Mouse (Mus musculus): ENCODE results near the gene Batf3. TPM values are rescaled to one million over a fixed set of nuclear protein-coding genes. Genes with fewer than 3 reads are reported as not detected.

Batf3 gene
- polyA plus RNA-seq, 1 experiment from 2014 or later = 3.0 TPM

DNA sequence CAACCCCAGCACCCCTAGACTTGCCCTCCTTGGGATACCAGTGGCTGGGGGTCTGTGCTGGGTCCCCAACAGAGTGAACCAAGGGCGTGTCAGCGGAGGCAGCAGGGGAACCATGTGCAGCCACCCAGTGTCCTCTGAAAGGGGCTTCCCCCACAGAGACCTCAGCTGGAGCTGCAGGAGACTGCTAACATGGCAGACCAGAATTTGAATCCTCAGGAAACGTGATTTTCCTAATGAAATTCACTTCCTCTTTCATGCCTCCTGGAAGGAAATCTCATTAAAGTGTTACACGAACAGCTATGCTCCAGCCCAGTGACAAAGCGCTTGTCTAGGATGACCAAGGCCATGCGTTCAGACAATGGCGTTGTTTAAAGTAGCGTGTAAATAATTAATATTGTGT lies 10.7 kb upstream of the Batf3 start:
- H3K36me3 ChIP-seq (ENCODE audit: control insufficient read depth, insufficient read depth, low read length) = peaks cover 35% of the 10 kb centered on the region
- 78% methylated on average over 8 of the region's 8 CpGs for WGBS
- no peak for ATAC-seq (ENCODE audit: insufficient number of reproducible peaks, insufficient read depth, low FRiP score, low read depth)
- H3K27me3 ChIP-seq (ENCODE audit: control insufficient read depth, insufficient read depth, low read length) = no peaks in the 10 kb centered on the region
- H3K4me2 ChIP-seq (ENCODE audit: low read length) = no peak overlapping the region
- H3K9ac ChIP-seq (ENCODE audit: low read length) = no peak overlapping the region
- no peak overlapping the region for H3K4me3 ChIP-seq (ENCODE audit: control insufficient read depth in 1 of 2, insufficient read depth in 1 of 2, low read depth in 1 of 2, low read length in 2 of 2)
- peaks cover 4 to 7% of the 10 kb centered on the region in 2 experiments; a peak in 2 of 4 replicates for H3K4me1 ChIP-seq (ENCODE audit: control insufficient read depth in 2 of 2, insufficient read depth in 2 of 2, low read length in 2 of 2)
- H3K27ac ChIP-seq (replicated peaks in 1 of 2; ENCODE audit: control insufficient read depth in 1 of 2, insufficient read depth in 1 of 2, low read depth in 2 of 2, low read length in 2 of 2) = no peak overlapping the region
- no peaks in the 10 kb centered on the region for H3K9me3 ChIP-seq (ENCODE audit: control insufficient read depth, low read length)

DNA sequence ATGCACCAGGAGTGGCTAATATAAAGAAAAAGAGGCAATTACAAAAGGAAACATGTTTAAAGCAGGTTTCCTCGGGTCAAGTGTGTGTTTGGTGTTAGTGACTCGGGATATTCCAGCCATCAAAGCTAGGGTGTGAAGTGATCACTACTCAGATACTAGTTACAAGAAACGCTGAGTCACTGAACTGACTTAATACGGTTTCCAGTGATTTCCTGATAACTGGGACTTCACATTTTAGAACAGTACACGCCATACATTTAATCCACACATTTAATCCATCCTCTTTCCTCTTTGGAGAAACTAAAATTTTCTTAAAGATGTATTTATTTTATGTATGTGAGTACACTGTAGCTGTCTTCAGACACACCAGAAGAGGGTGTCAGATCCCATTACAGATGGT lies 9.7 kb upstream of the Batf3 start:
- ATAC-seq (ENCODE audit: insufficient number of reproducible peaks, insufficient read depth, low FRiP score, low read depth) = no peak
- no peaks in the 10 kb centered on the region for H3K27me3 ChIP-seq (ENCODE audit: control insufficient read depth, insufficient read depth, low read length)
- H3K9ac ChIP-seq (ENCODE audit: low read length) = no peak overlapping the region
- H3K4me1 ChIP-seq (ENCODE audit: control insufficient read depth in 2 of 2, insufficient read depth in 2 of 2, low read length in 2 of 2) = peaks cover 4 to 9% of the 10 kb centered on the region in 2 experiments; a peak in 3 of 4 replicates
- 81% methylated on average over 5 of the region's 5 CpGs for WGBS
- H3K9me3 ChIP-seq (ENCODE audit: control insufficient read depth, low read length) = no peaks in the 10 kb centered on the region
- H3K4me2 ChIP-seq (ENCODE audit: low read length) = no peak overlapping the region
- no peak overlapping the region for H3K4me3 ChIP-seq (ENCODE audit: control insufficient read depth in 1 of 2, insufficient read depth in 1 of 2, low read depth in 1 of 2, low read length in 2 of 2)
- no peak overlapping the region for H3K27ac ChIP-seq (replicated peaks in 1 of 2; ENCODE audit: control insufficient read depth in 1 of 2, insufficient read depth in 1 of 2, low read depth in 2 of 2, low read length in 2 of 2)
- H3K36me3 ChIP-seq (ENCODE audit: control insufficient read depth, insufficient read depth, low read length) = peaks cover 25% of the 10 kb centered on the region

DNA sequence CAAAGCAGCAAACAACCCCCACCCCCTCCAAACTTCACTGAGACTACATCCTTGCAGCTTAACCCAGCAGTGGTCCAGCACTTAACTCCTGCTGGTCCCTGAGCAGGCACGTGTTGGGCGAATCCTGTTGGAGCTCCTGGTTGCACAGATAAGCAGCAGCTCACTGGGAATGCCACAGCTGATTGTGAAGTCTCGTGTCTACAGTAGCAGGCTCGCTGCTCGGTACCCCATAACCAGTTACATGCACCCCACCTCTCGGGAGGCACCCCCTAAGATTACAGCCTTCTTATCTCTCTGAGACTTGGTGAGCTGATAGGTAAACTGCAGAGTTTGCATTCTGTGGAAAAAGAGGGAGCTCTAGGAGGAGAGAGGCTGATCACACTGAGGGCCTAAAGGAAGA lies 8.3 kb upstream of the Batf3 start:
- no peak overlapping the region for H3K4me2 ChIP-seq (ENCODE audit: low read length)
- H3K36me3 ChIP-seq (ENCODE audit: control insufficient read depth, insufficient read depth, low read length) = peaks cover 11% of the 10 kb centered on the region
- no peak overlapping the region for H3K27ac ChIP-seq (replicated peaks in 1 of 2; ENCODE audit: control insufficient read depth in 1 of 2, insufficient read depth in 1 of 2, low read depth in 2 of 2, low read length in 2 of 2)
- no peaks in the 10 kb centered on the region for H3K9me3 ChIP-seq (ENCODE audit: control insufficient read depth, low read length)
- no peaks in the 10 kb centered on the region for H3K27me3 ChIP-seq (ENCODE audit: control insufficient read depth, insufficient read depth, low read length)
- no peak overlapping the region; the same call in 1 of the 2 replicates for H3K9ac ChIP-seq (ENCODE audit: low read length)
- 18% methylated on average over 6 of the region's 6 CpGs for WGBS
- peaks cover 4 to 9% of the 10 kb centered on the region in 2 experiments; a peak in 3 of 4 replicates for H3K4me1 ChIP-seq (ENCODE audit: control insufficient read depth in 2 of 2, insufficient read depth in 2 of 2, low read length in 2 of 2)
- ATAC-seq (ENCODE audit: insufficient number of reproducible peaks, insufficient read depth, low FRiP score, low read depth) = no peak
- H3K4me3 ChIP-seq (ENCODE audit: control insufficient read depth in 1 of 2, insufficient read depth in 1 of 2, low read depth in 1 of 2, low read length in 2 of 2) = no peak overlapping the region

DNA sequence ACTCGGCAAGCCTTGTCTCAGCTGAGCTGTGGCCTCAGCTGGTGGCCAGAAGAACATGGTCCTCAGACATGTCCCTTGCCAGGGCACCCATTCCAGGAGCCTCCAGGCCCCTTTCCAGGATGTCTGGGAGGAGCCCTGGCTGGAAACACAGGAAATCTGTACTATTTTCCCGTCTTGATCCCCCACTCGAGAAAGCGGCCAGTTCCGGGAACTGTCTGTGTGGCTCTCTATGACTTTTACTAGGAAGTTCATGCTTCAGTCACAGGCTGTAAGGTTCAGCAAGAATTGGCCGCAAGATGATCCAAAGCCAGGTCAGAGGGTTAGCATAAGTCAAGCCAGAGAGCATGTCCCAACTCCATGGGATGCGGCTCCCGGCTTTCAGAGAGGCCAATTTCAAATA lies 5.6 kb upstream of the Batf3 start:
- H3K36me3 ChIP-seq (ENCODE audit: control insufficient read depth, insufficient read depth, low read length) = no peaks in the 10 kb centered on the region
- WGBS = 63% methylated on average over 8 of the region's 8 CpGs
- no peak overlapping the region for H3K9ac ChIP-seq (ENCODE audit: low read length)
- no peak for ATAC-seq (ENCODE audit: insufficient number of reproducible peaks, insufficient read depth, low FRiP score, low read depth)
- H3K4me1 ChIP-seq (ENCODE audit: control insufficient read depth in 2 of 2, insufficient read depth in 2 of 2, low read length in 2 of 2) = peaks cover 4 to 10% of the 10 kb centered on the region in 2 experiments
- no peak overlapping the region for H3K4me3 ChIP-seq (ENCODE audit: control insufficient read depth in 1 of 2, insufficient read depth in 1 of 2, low read depth in 1 of 2, low read length in 2 of 2)
- H3K9me3 ChIP-seq (ENCODE audit: control insufficient read depth, low read length) = no peaks in the 10 kb centered on the region
- no peak overlapping the region for H3K4me2 ChIP-seq (ENCODE audit: low read length)
- no peak overlapping the region for H3K27ac ChIP-seq (replicated peaks in 1 of 2; ENCODE audit: control insufficient read depth in 1 of 2, insufficient read depth in 1 of 2, low read depth in 2 of 2, low read length in 2 of 2)
- H3K27me3 ChIP-seq (ENCODE audit: control insufficient read depth, insufficient read depth, low read length) = no peaks in the 10 kb centered on the region

DNA sequence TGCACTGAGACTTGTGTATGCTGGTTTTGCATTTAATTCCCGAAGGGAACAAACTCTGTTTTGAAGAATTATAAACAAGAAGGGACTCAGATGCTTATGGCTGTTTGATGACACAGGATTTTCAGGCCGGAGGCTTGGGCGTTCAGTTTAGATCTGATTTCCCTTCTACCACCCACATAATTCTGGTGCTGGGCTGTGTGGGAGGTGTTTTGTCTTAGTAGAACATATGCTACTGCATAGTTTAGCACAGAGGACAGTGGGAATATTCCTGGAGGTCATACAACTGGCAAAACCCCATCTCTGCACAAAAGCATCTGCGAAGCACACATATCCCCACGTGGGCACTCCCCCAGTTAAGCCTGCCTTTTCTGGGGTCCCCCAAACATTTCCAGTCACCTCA lies 4.1 kb upstream of the Batf3 start:
- peaks cover 5 to 16% of the 10 kb centered on the region in 2 experiments for H3K4me1 ChIP-seq (ENCODE audit: control insufficient read depth in 2 of 2, insufficient read depth in 2 of 2, low read length in 2 of 2)
- WGBS = 71% methylated on average over 5 of the region's 5 CpGs
- no peak overlapping the region for H3K9ac ChIP-seq (ENCODE audit: low read length)
- H3K36me3 ChIP-seq (ENCODE audit: control insufficient read depth, insufficient read depth, low read length) = no peaks in the 10 kb centered on the region
- no peak for ATAC-seq (ENCODE audit: insufficient number of reproducible peaks, insufficient read depth, low FRiP score, low read depth)
- H3K27ac ChIP-seq (replicated peaks in 1 of 2; ENCODE audit: control insufficient read depth in 1 of 2, insufficient read depth in 1 of 2, low read depth in 2 of 2, low read length in 2 of 2) = no peak overlapping the region
- no peak overlapping the region for H3K4me3 ChIP-seq (ENCODE audit: control insufficient read depth in 1 of 2, insufficient read depth in 1 of 2, low read depth in 1 of 2, low read length in 2 of 2)
- no peak overlapping the region for H3K4me2 ChIP-seq (ENCODE audit: low read length)
- H3K9me3 ChIP-seq (ENCODE audit: control insufficient read depth, low read length) = no peaks in the 10 kb centered on the region
- H3K27me3 ChIP-seq (ENCODE audit: control insufficient read depth, insufficient read depth, low read length) = no peaks in the 10 kb centered on the region

DNA sequence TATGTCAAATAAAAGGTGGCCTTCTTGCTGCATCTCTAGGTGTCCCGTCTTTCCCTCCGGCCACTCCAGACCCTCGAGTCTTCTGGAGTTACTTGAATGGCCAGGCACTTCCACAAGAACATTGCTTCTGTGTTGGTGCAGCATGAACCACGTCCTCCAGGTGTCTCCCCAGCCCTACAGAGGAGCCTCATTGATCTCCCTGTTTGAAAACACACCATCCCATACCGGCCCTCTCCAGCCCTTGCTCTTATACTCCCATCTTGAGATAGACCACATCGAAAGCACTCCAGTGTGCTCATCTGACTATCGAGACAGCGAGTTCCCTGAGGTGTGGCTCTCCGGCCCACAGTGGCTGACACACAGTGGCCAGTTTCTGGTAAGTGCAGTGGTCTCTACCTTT lies 2.6 kb upstream of the Batf3 start:
- Histone ChIP-seq H3K4me1 (ENCODE audit: control insufficient read depth in 2 of 2, insufficient read depth in 2 of 2, low read length in 2 of 2) (peaks cover 4 to 11% of the 10 kb centered on the region in 2 experiments; a peak in 3 of 4 replicates), H3K9me3 (ENCODE audit: control insufficient read depth, low read length) (no peaks in the 10 kb centered on the region), H3K4me2 (ENCODE audit: low read length) (no peak overlapping the region), H3K36me3 (ENCODE audit: control insufficient read depth, insufficient read depth, low read length) (no peaks in the 10 kb centered on the region), H3K9ac (ENCODE audit: low read length) (no peak overlapping the region), H3K27ac (replicated peaks in 1 of 2; ENCODE audit: control insufficient read depth in 1 of 2, insufficient read depth in 1 of 2, low read depth in 2 of 2, low read length in 2 of 2) (no peak overlapping the region), H3K4me3 (ENCODE audit: control insufficient read depth in 1 of 2, insufficient read depth in 1 of 2, low read depth in 1 of 2, low read length in 2 of 2) (no peak overlapping the region), H3K27me3 (ENCODE audit: control insufficient read depth, insufficient read depth, low read length) (0 out of 2 replicates have a peak, but pooled peaks cover 3% of the 10 kb centered on the region)
- 62% methylated on average over 9 of the region's 9 CpGs for WGBS
- ATAC-seq (ENCODE audit: insufficient number of reproducible peaks, insufficient read depth, low FRiP score, low read depth) = no peak

DNA sequence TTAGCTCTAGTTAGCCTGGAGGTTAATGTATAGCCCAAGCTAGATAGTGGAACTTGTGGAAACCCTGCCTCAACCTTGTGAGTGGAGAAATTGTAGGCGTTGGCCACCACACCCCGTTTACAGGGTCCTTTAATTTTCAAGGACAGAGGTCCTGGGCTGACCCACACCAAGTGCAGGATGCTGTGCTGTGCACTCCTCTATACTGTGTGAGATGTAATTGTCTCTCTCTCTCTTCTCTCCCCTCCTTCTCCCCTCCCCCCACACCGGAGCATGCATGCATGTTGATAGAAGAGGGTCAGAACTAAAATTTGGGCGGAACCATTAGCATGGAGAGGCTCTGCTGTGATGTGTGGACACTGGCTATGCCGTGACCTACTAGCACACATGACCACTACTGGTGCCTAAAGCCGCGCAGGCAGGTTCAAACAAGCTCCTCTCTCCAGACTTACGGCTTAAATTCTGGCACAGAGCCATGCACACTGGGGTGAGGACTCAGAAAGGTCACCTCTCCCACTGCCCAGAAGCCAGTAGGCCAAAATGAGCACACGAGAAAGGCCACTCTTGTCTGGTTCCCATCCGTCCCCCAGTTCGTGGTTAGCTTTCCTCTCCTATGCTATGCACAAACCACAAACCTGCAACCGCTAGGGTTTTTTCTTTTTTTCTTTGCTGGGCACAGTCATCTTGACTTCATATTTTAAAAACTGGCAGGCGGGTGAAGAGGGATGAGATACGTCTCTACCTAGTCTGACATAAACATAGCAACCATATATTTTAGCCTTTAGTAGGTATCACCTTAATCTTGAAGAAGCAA lies 571 bp upstream of the Batf3 start:
- H3K27me3 ChIP-seq (ENCODE audit: control insufficient read depth, insufficient read depth, low read length) = 0 out of 2 replicates have a peak, but pooled peaks cover 3% of the 10 kb centered on the region
- ATAC-seq (ENCODE audit: insufficient number of reproducible peaks, insufficient read depth, low FRiP score, low read depth) = no peak
- peak overlapping the region; percentile 100 for H3K4me2 ChIP-seq (ENCODE audit: low read length)
- WGBS = 39% methylated on average over 14 of the region's 14 CpGs
- peak overlapping the region in 1 of 2 experiments; percentile 68; a peak in 2 of 4 replicates for H3K4me3 ChIP-seq (ENCODE audit: control insufficient read depth in 1 of 2, insufficient read depth in 1 of 2, low read depth in 1 of 2, low read length in 2 of 2)
- H3K4me1 ChIP-seq (ENCODE audit: control insufficient read depth in 2 of 2, insufficient read depth in 2 of 2, low read length in 2 of 2) = peaks cover 4 to 11% of the 10 kb centered on the region in 2 experiments; a peak in 3 of 4 replicates
- no peaks in the 10 kb centered on the region for H3K9me3 ChIP-seq (ENCODE audit: control insufficient read depth, low read length)
- H3K27ac ChIP-seq (replicated peaks in 1 of 2; ENCODE audit: control insufficient read depth in 1 of 2, insufficient read depth in 1 of 2, low read depth in 2 of 2, low read length in 2 of 2) = no peak overlapping the region
- no peaks in the 10 kb centered on the region for H3K36me3 ChIP-seq (ENCODE audit: control insufficient read depth, insufficient read depth, low read length)
- 0 out of 2 replicates have a peak overlapping the region, but pooled peaks have one; percentile 76 for H3K9ac ChIP-seq (ENCODE audit: low read length)
